Mouse (Mus musculus) B cell, adult 67 days (primary cell): Measurements from ENCODE around the gene Rgs19. TPM values are rescaled to one million over a fixed set of nuclear protein-coding genes. Genes with fewer than 3 reads are reported as not detected.

Experiments
- total RNA-seq, 2 experiments: library from RNA; stranded (reverse); gene quantifications; 4 replicates each; pipeline ENCODE4 v1.2.4; 2023

Gene Rgs19
- total RNA-seq, result 100 to 1,000 TPM; 203 to 209 TPM

GRCm38 (mm10) chr2:181693339-181694280 is at the start of gene Rgs19:
Gene Rgs19 (minus strand): TSS chr2:181693977.

GRCm38 (mm10) chr2:181714903-181715326 is 21.1 kb upstream of the Rgs19 start, which contains the start of gene Oprl1:
Gene Oprl1 (plus strand): TSS chr2:181715016.

GRCm38 (mm10) chr2:181698241-181698640 is 4.5 kb upstream of the Rgs19 start, which contains the start of gene Lkaaear1:
Gene Lkaaear1 (minus strand): TSS chr2:181698442.

GRCm38 (mm10) chr2:181679951-181680715 is 13.6 kb downstream of the Rgs19 start, which contains the start of gene Tcea2:
Gene Tcea2 (plus strand): TSS chr2:181680310.

GRCm38 (mm10) chr2:181671326-181671725 is 22.5 kb downstream of the Rgs19 start, which contains the start of gene Sox18:
Gene Sox18 (minus strand): TSS chr2:181671640.

GRCm38 (mm10) chr2:181656734-181657133 is 37.0 kb downstream of the Rgs19 start, which contains the start of gene Gm29797:
Gene Gm29797 (plus strand): TSS chr2:181657034.

Other genes starting within 250 kb of the Rgs19 start
- gene Zbtb46, start 234.6 kb downstream of the Rgs19 start, total RNA-seq, result 1 to 10 TPM in 1 of 2 experiments, under 1 TPM in 1; 0.83 to 2.2 TPM
- not detected for gene Abhd16b, start 200.8 kb downstream of the Rgs19 start, total RNA-seq
- 10 to 100 TPM; 83.2 to 83.7 TPM for gene Tpd52l2, start 196.8 kb downstream of the Rgs19 start, total RNA-seq
- gene Dnajc5, start 173.5 kb downstream of the Rgs19 start, total RNA-seq, result 100 to 1,000 TPM; 134 to 138 TPM
- gene Uckl1, start 109.1 kb downstream of the Rgs19 start, total RNA-seq, result 100 to 1,000 TPM; 186 to 229 TPM
- gene Prpf6, start 102.1 kb downstream of the Rgs19 start, total RNA-seq, result 10 to 100 TPM; 61.5 to 62.6 TPM
- 10 to 100 TPM; 31.8 to 51.8 TPM for gene Zfp512b, start 101.2 kb downstream of the Rgs19 start, total RNA-seq
- 10 to 100 TPM; 17.4 to 21.5 TPM for gene Samd10, start 94.8 kb downstream of the Rgs19 start, total RNA-seq
- not detected for gene Gm29797, start 36.9 kb downstream of the Rgs19 start, total RNA-seq
- under 1 TPM in 1 of 2 experiments, not detected in 1; 0.44 TPM for gene Sox18, start 22.3 kb downstream of the Rgs19 start, total RNA-seq
- 10 to 100 TPM; 23.7 to 26.9 TPM for gene Tcea2, start 13.7 kb downstream of the Rgs19 start, total RNA-seq
- gene Lkaaear1, start 4.5 kb upstream of the Rgs19 start, total RNA-seq, result not detected
- 1 to 10 TPM in 1 of 2 experiments, under 1 TPM in 1; 0.24 to 1.2 TPM for gene Oprl1, start 21.0 kb upstream of the Rgs19 start, total RNA-seq
- gene Myt1, start 69.4 kb upstream of the Rgs19 start, total RNA-seq, result not detected
- gene Pcmtd2, start 143.9 kb upstream of the Rgs19 start, total RNA-seq, result 10 to 100 TPM; 42.1 to 52.2 TPM
- gene Polr3k, start 170.4 kb upstream of the Rgs19 start, total RNA-seq, result 10 to 100 TPM; 12.2 to 14.9 TPM